Mouse (Mus musculus) right cerebral cortex, postnatal 25 days (tissue): ENCODE measurements at regions not wholly inside any gene's neighbourhood (a gene's known extent, or its start where the extent isn't known, plus 50 kb on each side); places are given as distances from the start of the nearest gene placed in this dataset.
A peak's percentile ranks its signal among the peaks of the same experiment; 100 is the strongest.
"Not testable (repeated sequence)": the region's sequence is repeated elsewhere in the genome, so short reads cannot be mapped to it uniquely, and the experiment has no call there.

ENCODE experiments used
- DNase-seq: peaks from one replicate; pipeline ENCODE4 v3.0.0; 2022

DNA sequence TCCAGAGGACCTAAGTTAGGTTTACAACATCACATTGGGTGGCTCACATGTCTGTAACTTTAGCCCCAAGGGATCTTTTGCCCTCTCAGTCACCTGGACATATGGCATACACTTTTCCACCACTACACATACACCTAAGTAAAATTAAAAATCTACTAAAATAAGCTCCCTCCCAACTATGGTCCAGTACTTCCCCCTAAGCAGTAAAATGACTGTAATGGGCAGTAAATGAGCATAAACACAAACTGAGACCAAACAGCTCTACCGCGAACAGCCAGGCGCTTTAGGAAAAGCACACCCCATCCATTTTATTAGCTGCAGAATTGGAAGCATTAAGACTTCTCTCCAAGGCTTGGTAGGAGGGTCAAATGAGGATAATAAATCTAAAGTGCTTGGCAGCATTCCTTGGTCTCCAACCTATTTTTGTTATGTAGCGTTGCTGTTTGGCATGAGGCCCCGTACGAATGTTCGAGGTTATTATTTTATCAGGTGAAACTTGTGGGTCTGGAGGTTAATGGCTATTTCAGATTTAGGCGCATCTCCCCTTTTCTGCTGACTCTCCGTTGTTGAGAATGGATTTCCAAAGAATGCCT, 157.5 kb upstream of the Eif4g2 start:
- DNase-seq = no peak

DNA sequence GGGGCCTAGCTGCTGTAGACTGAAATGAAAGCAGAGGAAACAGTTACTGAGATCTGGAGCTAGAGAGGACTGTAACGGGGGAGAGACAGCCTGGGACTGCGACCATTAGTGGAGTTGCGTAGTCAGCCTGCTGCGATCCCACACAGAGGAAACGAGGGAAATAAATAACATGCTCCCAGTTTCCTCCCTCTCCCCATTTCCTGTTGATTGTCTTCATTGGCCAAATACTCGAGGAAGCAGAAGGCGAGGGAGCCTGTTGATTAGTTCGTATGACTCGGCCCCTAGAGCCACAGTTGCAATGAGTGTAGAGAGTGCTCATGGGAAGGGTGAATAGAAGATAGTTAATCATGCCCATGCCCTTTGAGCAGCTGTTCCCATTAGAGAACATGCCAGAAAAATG, 155.0 kb upstream of the Eif4g2 start:
- DNase-seq = no peak

DNA sequence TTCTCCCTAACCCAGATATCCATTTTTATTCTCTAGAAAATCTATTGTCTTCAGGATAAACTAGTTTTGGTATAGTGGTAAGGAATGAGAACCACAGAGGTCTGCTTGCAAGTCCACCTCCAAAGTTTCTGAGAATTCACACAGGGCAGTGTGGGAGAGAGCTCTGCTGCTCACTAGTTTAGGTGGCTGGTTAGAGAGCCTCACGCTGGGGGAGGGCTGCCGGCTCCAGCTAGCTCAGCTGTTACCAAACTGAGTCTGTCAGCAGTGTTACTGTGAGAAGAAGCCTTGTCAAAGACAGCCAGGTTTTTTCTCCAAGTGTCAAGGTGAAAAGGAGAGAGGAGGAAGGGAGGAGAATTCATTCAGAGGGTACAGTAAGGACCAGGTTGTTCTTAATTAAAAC, 147.8 kb upstream of the Eif4g2 start:
- DNase-seq = peak; percentile 10

DNA sequence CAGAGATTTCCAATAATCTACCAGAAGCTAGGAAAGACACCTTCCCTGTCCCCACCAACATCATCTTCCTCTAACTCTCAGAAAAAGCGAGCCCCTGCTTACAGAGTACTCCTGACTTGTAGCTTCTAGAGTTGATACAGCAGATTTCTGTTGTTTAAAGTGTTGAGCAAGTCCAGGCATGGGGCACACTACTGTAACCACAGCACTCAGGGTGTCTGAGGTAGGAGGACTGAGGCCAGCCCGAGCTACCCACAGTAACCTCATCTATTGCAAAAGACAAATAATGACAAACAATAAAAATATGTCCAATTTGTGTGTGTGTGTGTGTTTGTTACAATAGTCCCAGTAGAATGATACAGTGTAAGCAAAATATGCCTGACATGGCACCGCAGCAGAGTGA, 144.3 kb upstream of the Eif4g2 start:
- DNase-seq = no peak

DNA sequence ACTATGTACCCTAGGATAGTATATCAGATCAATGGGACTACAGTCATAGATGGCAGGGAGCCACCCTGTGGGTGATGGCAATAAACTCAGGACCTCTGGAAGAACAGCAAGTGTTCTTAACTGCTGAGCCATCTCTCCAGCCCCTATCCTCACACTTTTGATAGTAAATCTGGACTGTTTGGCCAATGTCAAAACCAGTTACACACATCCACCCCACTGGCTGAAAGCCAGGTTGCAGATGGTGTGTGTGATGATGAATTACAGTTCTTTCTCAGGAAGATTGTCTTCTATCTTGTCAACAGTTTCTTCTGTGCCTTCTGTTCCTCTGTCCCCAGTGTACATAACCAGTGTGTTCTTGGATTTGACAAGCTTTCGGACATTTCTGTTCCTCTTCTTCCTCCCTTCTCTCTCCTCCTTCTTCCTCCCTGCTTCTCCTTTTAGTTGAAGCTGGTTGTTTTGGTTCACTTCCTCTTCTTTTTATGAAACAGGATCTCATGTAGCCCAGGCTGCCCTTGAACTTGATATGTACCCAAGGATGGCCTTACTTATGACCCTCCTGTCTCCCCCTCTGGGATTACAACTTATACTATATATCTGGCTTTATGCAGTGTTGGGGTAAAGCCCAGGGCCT, 143.3 kb upstream of the Eif4g2 start:
- no peak for DNase-seq

DNA sequence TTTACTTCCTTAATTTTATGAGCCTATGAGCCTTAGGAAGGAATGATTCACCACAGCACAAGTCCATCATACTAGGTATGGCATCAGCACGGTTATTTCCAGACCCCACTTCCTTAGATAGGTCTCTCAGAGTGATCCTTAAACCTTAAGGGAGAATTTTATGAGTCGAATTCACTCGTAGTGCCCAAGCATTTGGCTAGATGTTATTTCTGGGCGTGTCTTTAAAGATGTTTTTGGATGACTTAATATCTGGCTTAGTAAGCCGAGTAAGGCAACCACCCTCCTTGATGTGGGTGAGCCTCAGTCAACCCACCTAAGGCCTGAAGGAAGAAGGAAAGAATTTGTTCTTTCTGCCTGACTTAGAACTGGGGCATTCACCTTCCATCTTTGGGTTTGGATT, 132.8 kb upstream of the Eif4g2 start:
- DNase-seq = no peak

DNA sequence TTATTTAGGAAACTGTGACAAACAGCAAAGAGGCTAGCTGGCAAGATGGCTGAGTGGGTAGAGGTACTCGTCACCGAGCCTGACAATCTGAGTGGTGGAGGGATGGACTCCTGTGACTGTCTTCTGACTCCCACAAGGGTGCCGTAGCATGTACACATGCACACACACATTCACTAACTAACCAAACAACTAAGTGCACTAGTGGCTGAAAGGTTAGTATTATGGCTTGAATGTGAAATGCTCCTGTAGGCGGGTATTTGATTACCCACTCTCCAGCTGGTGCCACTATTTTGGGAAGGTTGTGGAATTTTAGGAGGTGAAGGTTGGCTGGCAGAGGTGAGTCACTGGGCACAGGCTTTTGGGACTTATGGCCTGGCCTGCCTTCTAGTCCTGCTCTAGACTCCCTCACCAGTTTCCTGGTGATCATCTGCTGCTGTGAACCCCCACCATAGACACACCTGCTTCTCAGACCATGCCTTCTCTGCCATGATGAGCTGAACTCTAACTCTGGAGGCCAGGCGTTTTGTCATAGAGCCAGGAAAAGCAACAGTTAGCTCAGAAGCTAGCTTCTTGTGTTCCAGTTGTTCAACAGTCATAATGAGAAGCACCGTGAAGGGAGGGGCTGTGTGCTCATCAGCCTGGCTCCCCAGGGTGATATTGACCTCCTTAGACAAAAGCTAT, 131.5 kb upstream of the Eif4g2 start:
- DNase-seq = no peak

DNA sequence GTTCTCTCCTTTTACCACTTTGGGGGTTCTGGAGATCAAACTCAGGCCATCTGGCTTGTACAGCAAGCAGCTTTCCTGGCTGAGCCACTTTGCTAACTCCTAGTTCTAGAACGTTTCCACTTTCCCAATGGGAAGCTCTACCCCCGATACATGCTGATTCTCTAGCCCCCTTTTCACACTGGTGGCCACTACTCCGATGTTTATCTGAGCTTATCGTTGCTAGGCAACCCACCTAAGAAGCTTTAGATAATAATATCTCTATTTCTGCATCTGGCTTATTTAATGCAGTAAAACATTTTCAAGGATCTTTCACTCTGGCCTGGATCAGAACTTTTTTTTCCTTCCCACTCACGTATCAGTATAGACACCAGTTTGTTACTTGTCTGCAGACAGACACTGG, 129.4 kb upstream of the Eif4g2 start:
- no peak for DNase-seq

DNA sequence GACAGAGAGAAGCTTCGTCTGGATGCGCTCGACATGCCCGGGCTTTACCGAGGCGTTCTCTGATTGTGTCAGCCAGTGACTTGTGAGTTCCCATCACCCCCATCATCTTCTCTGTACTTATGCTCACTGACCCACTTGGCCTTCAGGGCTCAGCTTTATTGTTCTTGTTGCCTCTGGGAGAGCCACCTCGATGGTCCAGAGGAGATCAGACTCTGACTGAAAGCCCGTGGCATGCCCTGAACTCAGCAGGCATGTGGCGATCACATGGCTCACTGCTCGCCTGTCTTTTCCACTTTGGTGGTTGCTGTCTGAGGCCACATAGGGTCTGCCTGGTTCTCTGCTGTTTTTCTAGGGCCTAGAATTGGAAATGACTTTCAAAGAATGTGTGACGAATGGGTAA, 128.8 kb upstream of the Eif4g2 start:
- DNase-seq = no peak

DNA sequence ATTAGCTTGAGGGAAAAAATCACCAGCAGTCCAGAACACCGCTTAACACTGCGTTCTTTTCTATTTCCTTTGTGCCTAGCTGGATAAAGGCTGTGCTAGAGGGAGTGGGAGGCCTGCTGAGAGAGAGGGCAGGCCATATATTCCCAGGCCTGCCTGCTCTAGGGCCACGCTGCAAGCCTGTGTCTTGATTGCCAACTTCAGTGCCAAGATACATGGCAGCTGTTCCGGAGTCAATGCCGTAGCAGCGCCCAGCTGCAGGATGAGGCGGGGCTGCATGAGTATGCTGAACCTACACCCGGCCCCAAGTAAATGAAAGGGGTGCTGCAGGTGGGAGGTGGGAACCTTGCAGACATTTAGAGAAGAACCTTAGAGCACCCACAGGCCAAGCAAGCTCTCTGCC, 127.5 kb upstream of the Eif4g2 start:
- DNase-seq = no peak

DNA sequence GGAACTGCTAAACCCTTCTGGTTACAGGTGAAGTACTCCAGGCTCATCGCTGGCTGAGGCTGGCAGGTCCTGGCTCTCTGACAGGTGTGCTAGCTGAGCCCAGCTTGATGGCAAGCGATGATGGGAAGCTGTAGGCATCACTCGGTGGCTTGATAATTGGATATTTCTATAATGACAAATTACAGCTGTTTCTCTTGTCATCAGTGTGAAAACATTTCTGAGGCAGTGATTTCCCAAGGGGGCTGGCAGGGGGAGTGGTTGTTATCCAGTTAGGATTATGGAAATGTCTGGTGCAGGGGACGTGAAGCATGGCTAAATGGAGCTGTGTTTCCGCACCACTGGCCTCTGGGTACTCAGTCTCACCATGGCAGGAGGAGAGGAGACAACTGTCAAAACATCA, 123.0 kb upstream of the Eif4g2 start:
- no peak for DNase-seq

DNA sequence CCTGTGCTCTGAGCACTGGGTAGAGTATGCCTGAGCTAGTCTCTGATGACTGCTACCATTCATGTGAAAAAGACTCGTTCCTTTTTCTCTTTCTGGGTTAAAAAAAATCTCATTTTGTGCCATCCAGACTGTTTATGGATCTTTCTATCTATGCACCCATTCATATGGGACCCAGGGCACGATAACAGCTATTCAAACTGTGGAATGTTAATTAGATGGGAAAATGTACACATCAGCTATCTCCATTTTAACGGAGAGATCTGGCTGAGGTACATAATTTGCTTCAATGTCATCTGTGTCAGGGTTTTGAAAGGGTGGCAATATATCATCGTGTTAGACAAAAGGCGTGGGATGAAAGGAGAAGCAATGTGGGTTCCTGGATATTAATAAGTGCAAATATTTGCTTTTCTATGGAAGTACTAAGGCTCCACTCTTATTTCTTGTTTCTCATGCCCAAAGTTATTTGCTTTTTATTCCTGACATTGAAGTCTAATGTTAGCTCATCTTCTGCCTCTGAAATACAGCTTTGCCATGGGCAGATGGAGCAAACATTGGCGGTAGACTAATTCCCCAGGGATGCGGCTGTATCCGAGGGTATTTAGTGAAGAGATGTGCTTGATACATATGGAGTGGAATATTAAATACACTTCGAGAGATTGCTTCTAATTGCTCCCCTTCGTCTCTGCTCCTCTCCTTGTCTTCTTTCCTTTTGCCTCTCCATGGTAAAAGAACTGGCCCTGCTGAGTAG, 116.0 kb upstream of the Eif4g2 start:
- DNase-seq = no peak

DNA sequence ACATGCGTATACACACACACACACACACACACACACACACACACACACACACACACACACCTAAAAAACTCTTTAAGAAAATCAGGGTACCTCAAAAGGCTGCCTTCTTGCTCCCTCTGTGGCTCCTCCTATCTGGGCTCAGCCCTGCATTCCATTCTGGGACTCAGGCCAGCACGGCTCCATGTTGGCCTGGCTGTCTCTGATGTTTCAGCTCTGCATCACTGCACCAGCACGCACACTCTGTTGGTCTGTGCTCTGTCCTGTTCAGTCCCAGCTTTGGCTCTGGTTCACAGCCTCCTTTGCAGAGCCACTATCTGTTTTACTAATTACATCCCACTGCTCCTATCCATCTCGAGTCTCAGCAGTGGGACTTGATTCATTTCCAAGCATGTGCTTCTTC, 108.8 kb upstream of the Eif4g2 start:
- no peak for DNase-seq

DNA sequence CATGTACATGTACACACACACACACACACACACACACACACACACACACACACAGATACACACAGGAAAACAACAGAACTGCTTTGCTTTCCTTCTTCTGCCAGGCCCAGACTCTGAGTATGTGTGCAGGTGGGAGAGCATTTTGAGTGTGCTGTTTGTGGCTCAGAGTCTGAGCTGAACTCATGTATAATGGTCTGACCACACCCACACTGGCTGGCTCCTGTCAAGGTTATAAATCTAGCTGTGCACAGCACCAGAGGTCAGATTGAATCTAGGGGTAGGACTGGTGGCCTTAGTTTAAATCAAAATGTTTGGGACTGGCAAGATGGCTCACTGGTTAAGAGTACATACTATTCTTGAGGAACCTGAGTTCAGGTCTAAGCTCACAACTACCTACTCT, 108.4 kb upstream of the Eif4g2 start:
- DNase-seq = no peak

DNA sequence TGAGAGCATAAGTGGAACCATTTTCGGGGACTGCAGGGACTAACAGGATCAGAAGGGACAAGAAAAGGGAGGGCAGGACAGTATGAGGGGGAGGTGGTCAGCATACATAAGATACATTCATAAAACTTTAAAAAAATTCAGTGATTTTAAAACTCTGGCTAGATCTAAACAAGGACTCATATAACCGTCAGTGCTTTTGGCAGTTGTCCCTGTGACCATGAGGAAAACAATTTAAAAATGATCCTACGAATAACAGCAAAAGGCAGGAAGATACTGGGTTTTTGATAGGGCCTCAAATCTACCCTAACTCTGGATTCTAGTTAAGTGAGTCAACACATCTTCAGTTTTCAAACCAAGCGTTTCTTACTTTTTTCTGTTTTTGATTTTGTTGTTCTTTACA, 106.9 kb upstream of the Eif4g2 start:
- DNase-seq = no peak

DNA sequence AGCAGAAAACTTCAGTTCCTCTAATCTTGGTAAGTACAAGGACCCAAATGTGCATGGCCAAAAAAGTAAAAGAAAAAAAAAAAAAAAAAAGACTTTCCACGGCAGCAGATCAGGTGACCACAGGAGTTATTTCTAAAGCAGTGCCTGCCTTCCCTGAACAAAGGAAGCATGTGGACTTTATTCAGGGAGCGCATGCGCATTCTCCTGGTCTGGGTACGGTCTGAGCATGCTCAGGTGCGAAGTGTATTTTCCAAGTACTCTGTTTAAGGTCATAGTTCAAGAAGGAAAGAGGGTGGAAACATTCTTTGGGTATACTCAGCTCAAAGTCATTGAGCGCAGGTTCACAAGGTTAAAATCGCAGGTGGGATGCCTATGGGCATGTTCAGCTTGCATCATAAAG, 103.1 kb upstream of the Eif4g2 start:
- DNase-seq = no peak

DNA sequence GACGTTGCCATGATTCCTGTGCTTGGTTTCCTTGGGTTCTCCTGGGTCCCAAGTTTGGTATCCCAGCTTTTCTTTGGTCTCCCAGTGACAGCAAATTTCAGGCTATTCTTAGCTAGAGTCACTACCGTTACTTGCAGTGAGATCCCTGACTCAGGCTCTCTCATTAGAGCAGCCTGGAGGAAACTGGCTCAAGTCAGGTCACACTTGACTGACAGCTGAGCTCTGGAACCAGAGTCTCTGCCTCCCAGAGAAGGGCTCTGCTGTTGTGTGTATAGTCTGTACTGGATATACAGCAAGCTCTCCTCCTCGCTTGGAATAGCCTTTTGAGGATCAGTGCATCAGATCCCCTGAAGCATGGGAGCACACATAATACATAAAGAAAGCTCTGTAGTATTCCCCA, 100.7 kb upstream of the Eif4g2 start:
- DNase-seq = no peak

DNA sequence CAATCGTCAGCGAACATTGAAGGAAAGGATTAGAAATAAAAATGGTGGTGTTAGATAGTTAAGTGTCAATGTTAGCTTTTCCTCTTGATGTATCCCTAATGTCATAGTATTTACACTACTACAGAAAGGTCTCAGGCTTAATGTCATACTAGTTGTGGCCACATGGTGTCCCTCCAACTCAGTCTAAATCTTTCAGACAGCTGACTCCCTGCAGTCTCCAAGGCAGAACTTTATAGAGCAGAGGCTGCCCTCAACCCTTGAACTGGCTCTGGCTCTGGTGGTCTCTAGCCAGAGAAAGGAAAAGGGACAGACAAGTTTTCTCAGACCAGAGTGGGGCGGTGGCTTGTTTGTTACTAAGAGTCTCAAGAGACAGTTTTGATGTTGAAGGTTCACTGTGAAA, 99.5 kb upstream of the Eif4g2 start:
- no peak for DNase-seq

DNA sequence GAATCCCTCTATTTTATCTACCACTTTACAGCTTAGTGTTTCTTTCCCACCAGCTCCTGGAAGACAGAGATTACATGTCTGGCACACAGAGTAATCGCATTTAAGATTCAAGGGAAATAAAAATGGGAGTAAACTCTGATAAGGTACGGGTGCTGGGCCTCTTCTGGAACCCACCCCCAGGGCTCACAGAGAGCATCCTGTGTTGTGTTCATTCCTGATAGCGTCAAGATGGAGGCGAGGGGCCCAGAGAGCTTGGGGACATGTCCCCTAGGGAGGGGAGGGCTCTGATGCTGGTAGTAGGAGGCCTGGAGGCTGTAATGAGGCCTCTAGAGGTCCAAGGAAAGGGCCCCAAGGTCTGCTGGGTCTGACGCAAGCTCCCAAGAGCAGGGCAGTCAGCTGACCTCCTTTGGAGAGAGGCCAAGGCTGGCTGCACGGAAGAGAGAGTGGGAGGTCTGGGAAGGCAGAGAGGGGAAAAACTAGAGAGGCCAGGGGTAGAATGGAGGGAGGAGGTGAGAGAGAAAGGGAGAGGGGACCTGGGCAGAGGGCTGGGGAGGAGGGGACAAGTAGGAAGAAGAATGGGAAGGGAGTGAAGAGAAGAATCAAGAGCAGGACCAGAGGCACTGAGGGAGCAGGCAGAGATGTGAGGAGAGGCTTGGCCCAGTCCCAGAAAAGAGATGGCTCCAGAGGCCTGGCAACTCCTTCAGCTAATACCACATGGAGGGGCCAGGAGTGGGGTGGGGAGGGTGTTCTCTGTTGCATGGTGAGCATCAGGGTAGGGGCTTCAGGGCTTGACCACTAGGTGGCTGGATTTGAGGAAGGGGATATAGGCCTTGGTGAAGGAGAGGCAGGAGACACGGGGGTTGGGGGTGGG, 96.8 kb upstream of the Eif4g2 start:
- no peak for DNase-seq

DNA sequence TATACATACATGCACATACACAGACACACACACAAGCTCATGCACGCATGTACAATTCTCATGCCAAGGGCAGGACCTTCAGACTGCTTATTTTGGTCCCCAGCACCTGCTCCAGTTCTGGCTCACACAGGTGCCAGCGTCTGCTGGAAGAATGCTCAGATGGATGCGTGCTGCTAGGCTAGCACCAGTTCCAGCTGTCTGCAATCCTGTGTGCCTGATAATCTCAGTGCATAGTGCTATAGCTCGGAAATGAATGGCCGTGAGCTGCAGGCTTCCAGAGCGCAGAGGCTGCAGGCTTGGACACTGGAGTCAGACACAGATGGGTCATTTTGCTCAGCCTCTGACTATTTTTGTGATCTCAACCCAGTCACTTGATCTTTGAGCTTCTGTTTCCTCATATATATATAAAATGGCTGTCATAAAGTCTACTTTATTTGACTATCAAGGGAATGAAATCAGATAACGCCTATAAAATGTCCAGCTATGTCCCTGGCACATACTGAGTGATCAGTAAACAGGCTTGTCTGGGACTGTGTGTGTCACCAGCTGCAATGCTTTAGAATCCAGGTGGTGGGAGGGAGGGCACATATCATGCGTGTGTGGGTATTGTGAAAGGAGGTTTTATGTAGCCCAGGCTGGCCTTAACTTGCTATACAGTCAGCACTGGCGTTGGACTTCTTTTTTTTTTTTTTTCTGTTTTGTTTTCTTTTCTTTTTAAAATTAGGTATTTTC, 91.7 kb upstream of the Eif4g2 start:
- DNase-seq = no peak

DNA sequence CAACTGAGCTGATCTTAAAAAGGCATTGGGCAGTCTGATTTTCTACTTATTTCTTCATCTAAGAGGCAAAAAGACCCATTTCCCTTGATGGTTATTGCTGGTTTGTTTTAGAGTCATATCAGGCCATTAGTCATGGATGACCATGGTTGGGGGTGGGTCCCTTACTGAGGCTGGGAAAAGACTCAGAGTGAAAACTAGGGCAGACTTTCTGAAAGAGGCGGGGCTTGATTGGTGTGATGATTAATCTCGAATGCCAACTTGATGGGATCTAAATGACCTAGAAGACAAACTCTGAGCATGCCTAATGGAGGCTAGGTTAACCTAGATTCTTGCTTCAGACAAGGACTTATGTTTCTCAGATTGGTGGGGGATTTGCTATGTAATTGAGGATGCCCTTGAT, 89.2 kb upstream of the Eif4g2 start:
- no peak for DNase-seq

DNA sequence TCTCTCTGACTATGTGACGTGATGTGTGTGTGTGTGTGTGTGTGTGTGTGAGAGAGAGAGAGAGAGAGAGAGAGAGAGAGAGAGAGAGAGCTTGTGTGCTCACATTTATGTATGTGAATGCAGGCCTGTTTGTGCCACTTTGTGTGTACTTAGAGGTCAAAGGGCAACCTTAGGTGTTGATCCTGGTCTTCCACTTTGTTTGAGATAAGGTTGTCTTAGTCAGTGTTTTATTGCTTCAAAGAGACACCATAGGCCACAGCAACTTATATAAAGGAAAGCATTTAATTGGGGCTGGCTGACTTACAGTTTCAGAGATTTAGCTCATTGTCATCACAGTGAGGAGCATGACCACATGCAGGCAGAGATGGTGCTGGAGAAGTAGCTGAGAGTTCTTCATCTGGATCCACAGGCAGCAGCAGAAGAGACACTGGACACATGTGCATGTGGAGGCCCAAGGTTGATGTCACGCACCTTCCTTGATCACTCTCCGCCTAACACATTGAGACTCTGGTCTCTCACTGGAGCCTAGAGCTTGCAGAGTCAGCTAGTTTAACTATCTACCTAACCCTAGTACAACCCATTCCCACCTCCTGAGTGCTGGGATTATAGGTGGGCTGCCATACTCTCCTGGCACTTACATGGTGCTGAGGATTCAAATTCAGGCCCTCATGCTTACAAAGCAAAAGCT, 85.9 kb upstream of the Eif4g2 start:
- DNase-seq = not testable (repeated sequence)
